Mouse (Mus musculus) MEL (cell line): ENCODE measurements around the gene Pole4. TPM values are rescaled to one million over a fixed set of nuclear protein-coding genes. Genes with fewer than 3 reads are reported as not detected.
A peak's percentile ranks its signal among the peaks of the same experiment; 100 is the strongest.
"Not testable (repeated sequence)": the region's sequence is repeated elsewhere in the genome, so short reads cannot be mapped to it uniquely, and the experiment has no call there.

ENCODE experiments used
- DNase-seq: peaks from one replicate; pipeline ENCODE4 v3.0.0; 2011; ENCODE audit warnings: low read depth, low spot score
- H3K27ac ChIP-seq: 2 replicates; pipeline ENCODE4 v1.5.1; 2012; ENCODE audit warnings: low read depth, mild to moderate bottlenecking, control low read depth, low read length, moderate library complexity; ENCODE audit not compliant: control insufficient read depth
- H3K27me3 ChIP-seq, 2 experiments: fragments of 150-350 bp in 1 of 2; sonication (generic) in 1 of 2; 2 replicates each; pipeline ENCODE4 v1.6.1; 2012; ENCODE audit warnings: low read length in 2 of 2, mild to moderate bottlenecking in 2 of 2, improper control_type of control experiment in 1 of 2, moderate library complexity in 1 of 2; ENCODE audit not compliant: insufficient read depth in 2 of 2, control insufficient read depth in 1 of 2
- H3K36me3 ChIP-seq, 2 experiments: 2 replicates each; pipeline ENCODE4 v1.6.1; 2012 to 2014; ENCODE audit warnings: low read length in 2 of 2, improper control_type of control experiment in 1 of 2, inconsistent platforms in 1 of 2, mild to moderate bottlenecking in 1 of 2; ENCODE audit not compliant: insufficient read depth in 2 of 2, control insufficient read depth in 1 of 2
- H3K4me1 ChIP-seq, 2 experiments: fragments of 150-350 bp in 1 of 2; sonication (generic) in 1 of 2; 2 replicates each; pipeline ENCODE4 v1.6.1; 2012; ENCODE audit warnings: low read length in 2 of 2, improper control_type of control experiment in 1 of 2, mild to moderate bottlenecking in 1 of 2; ENCODE audit not compliant: insufficient read depth in 2 of 2, control insufficient read depth in 1 of 2
- H3K4me3 ChIP-seq, 2 experiments: fragments of 150-350 bp in 1 of 2; sonication (generic) in 1 of 2; 2 replicates each; pipeline ENCODE4 v1.5.1; 2012; ENCODE audit warnings: low read depth in 2 of 2, low read length in 2 of 2, mild to moderate bottlenecking in 2 of 2, moderate library complexity in 2 of 2, control low read depth in 1 of 2, improper control_type of control experiment in 1 of 2; ENCODE audit not compliant: control insufficient read depth in 1 of 2, insufficient read depth in 1 of 2
- H3K79me2 ChIP-seq: 2 replicates; pipeline ENCODE4 v1.6.1; 2012; ENCODE audit warnings: mild to moderate bottlenecking, low read length, moderate library complexity; ENCODE audit not compliant: control insufficient read depth, poor library complexity, insufficient read depth
- H3K9ac ChIP-seq: 2 replicates; pipeline ENCODE4 v1.6.1; 2012; ENCODE audit warnings: low read depth, mild to moderate bottlenecking, control low read depth, low read length, moderate library complexity; ENCODE audit not compliant: control insufficient read depth, poor library complexity, severe bottlenecking
- H3K9me3 ChIP-seq: fragments of 150-350 bp; sonication (generic); replicated peaks from 2 replicates; pipeline ENCODE4 v1.6.1; 2012; ENCODE audit warnings: mild to moderate bottlenecking, low read length, improper control_type of control experiment, moderate library complexity; ENCODE audit not compliant: insufficient read depth
- ELF1 ChIP-seq: IDR thresholded peaks from 2 replicates; pipeline ENCODE4 v1.6.1; 2014; ENCODE audit warnings: low read depth, mild to moderate bottlenecking, inconsistent platforms, low read length, improper control_type of control experiment, moderate library complexity
- EP300 ChIP-seq, 2 experiments: IDR thresholded peaks; 2 replicates each; pipeline ENCODE4 v1.6.1; 2011; ENCODE audit warnings: improper control_type of control experiment in 2 of 2, low read length in 2 of 2, low read depth in 1 of 2, mild to moderate bottlenecking in 1 of 2
- ETS1 ChIP-seq: IDR thresholded peaks from 2 replicates; pipeline ENCODE4 v1.6.1; 2012; ENCODE audit warnings: low read depth, mild to moderate bottlenecking, inconsistent platforms, low read length, improper control_type of control experiment, moderate library complexity
- GATA1 ChIP-seq: IDR thresholded peaks from 2 replicates; pipeline ENCODE4 v1.6.1; 2011; ENCODE audit warnings: low read depth, low read length, improper control_type of control experiment
- HCFC1 ChIP-seq: IDR thresholded peaks from 2 replicates; pipeline ENCODE4 v1.6.1; 2012; ENCODE audit warnings: low read depth, mild to moderate bottlenecking, inconsistent platforms, low read length, improper control_type of control experiment, moderate library complexity
- MAFK ChIP-seq: IDR thresholded peaks from 2 replicates; pipeline ENCODE4 v1.6.1; 2011; ENCODE audit warnings: low read depth, mild to moderate bottlenecking, low read length, improper control_type of control experiment, borderline replicate concordance
- MAZ ChIP-seq: IDR thresholded peaks from 2 replicates; pipeline ENCODE4 v1.6.1; 2012; ENCODE audit warnings: low read depth, mild to moderate bottlenecking, inconsistent platforms, low read length, improper control_type of control experiment
- MEF2A ChIP-seq: IDR thresholded peaks from 2 replicates; pipeline ENCODE4 v1.6.1; 2014; ENCODE audit warnings: low read depth, mild to moderate bottlenecking, inconsistent platforms, low read length, improper control_type of control experiment; ENCODE audit not compliant: poor library complexity, insufficient replicate concordance, severe bottlenecking; ENCODE audit errors: extremely low read depth
- MYB ChIP-seq: IDR thresholded peaks from 2 replicates; pipeline ENCODE4 v1.6.1; 2011; ENCODE audit warnings: mild to moderate bottlenecking, low read depth, low read length, improper control_type of control experiment
- POLR2A ChIP-seq, 2 experiments: IDR thresholded peaks; 2 replicates each; pipeline ENCODE4 v1.6.1; 2011 to 2012; ENCODE audit warnings: low read length in 2 of 2, mild to moderate bottlenecking in 2 of 2, control low read depth in 1 of 2, improper control_type of control experiment in 1 of 2, low read depth in 1 of 2, moderate library complexity in 1 of 2; ENCODE audit not compliant: control insufficient read depth in 1 of 2, insufficient read depth in 1 of 2, poor library complexity in 1 of 2
- RCOR1 ChIP-seq: IDR thresholded peaks from 2 replicates; pipeline ENCODE4 v1.6.1; 2012; ENCODE audit warnings: low read depth, mild to moderate bottlenecking, inconsistent platforms, low read length, improper control_type of control experiment
- SIN3A ChIP-seq: IDR thresholded peaks from 2 replicates; pipeline ENCODE4 v1.6.1; 2012; ENCODE audit warnings: low read length, improper control_type of control experiment, inconsistent platforms
- SMC3 ChIP-seq: IDR thresholded peaks from 2 replicates; pipeline ENCODE4 v1.6.1; 2011; ENCODE audit warnings: low read depth, low read length, improper control_type of control experiment
- TAL1 ChIP-seq: IDR thresholded peaks from 2 replicates; pipeline ENCODE4 v1.6.1; 2012; ENCODE audit warnings: mild to moderate bottlenecking, inconsistent platforms, low read length, moderate library complexity, mixed read lengths
- TBP ChIP-seq: IDR thresholded peaks from 2 replicates; pipeline ENCODE4 v1.8.0; 2011; ENCODE audit warnings: low read depth, low read length, improper control_type of control experiment
- TCF12 ChIP-seq: IDR thresholded peaks from 2 replicates; pipeline ENCODE4 v1.6.1; 2014; ENCODE audit warnings: low read depth, mild to moderate bottlenecking, inconsistent platforms, low read length, improper control_type of control experiment, moderate library complexity
- UBTF ChIP-seq: IDR thresholded peaks from 2 replicates; pipeline ENCODE4 v1.6.1; 2012; ENCODE audit warnings: low read depth, mild to moderate bottlenecking, inconsistent platforms, low read length, improper control_type of control experiment, moderate library complexity, borderline replicate concordance; ENCODE audit not compliant: insufficient read depth
- USF1 ChIP-seq: IDR thresholded peaks from 2 replicates; pipeline ENCODE4 v1.6.1; 2014; ENCODE audit warnings: low read depth, mild to moderate bottlenecking, inconsistent platforms, low read length, improper control_type of control experiment, moderate library complexity
- USF2 ChIP-seq, 2 experiments: IDR thresholded peaks; 2 replicates each; pipeline ENCODE4 v1.6.1; 2011 to 2012; ENCODE audit warnings: improper control_type of control experiment in 2 of 2, low read length in 2 of 2, borderline replicate concordance in 1 of 2, inconsistent platforms in 1 of 2, low read depth in 1 of 2, mild to moderate bottlenecking in 1 of 2; ENCODE audit not compliant: insufficient read depth in 1 of 2
- ZKSCAN1 ChIP-seq: IDR thresholded peaks from 2 replicates; pipeline ENCODE4 v1.6.1; 2012; ENCODE audit warnings: low read depth, mild to moderate bottlenecking, inconsistent platforms, low read length, improper control_type of control experiment, moderate library complexity
- ZNF384 ChIP-seq: IDR thresholded peaks from 2 replicates; pipeline ENCODE4 v1.6.1; 2012; ENCODE audit warnings: low read depth, mild to moderate bottlenecking, inconsistent platforms, low read length, improper control_type of control experiment
- polyA plus RNA-seq, 2 experiments: library from polyadenylated mRNA; stranded (reverse) in 1 of 2; unstranded in 1 of 2; fragments of >175 nt in 1 of 2; fragments of >200 nt in 1 of 2; gene quantifications; 2 replicates each; pipeline versions ENCODE4 v1.2.1 to v1.2.4; 2012; ENCODE audit warnings: low replicate concordance in 2 of 2, low read depth in 1 of 2; ENCODE audit not compliant: insufficient read length in 2 of 2, insufficient read depth in 1 of 2, missing spikeins in 1 of 2
- total RNA-seq: library from RNA; depleted of rRNA; stranded (reverse); fragments of 300-350 nt; gene quantifications from 2 replicates; pipeline ENCODE4 v1.2.3, GENCODE M21; 2012

Pole4 gene
- total and polyA plus RNA-seq, 3 experiments, result 67.2 to 76.7 TPM; not detected in 1

DNA sequence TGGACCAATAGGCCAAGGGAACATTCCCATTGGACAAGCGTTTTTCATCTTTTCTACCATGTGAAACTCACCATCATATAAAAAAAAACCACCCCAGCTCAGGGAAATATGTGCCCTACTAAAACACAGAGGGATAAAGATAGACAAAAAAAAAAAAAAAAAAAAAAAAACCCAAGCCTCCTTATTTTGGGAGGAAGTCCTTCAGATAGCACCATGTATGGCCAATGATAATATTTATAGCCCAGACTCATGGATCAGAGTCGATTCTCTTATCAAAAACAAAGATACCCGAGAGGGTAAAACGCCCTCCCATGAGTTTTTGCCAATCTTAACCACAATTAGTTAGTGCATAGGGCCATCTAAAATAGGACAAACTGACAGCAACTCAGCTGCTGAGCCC is 15.7 kb downstream of the Pole4 start:
- peak; percentile 21 for DNase-seq
- H3K4me3 ChIP-seq, result no peak overlapping the region
- H3K4me1 ChIP-seq, result peaks cover 2 to 12% of the 10 kb centered on the region in 2 experiments; a peak in 3 of 4 replicates
- no peaks in the 10 kb centered on the region for H3K9me3 ChIP-seq
- peaks cover 0 to 10% of the 10 kb centered on the region in 2 experiments; a peak in 2 of 4 replicates for H3K36me3 ChIP-seq
- H3K9ac ChIP-seq, result no peak overlapping the region
- H3K27me3 ChIP-seq, result no peaks in the 10 kb centered on the region
- TF ChIP-seq ZKSCAN1 (no peak), HCFC1 (no peak), POLR2A (IDR thresholded peaks at IDR 0.05; ENCODE audit: control insufficient read depth in 1 of 2, insufficient read depth in 1 of 2, low read depth in 1 of 2, low read length in 2 of 2, poor library complexity in 1 of 2) (no peak), TCF12 (peak; percentile 68), MAFK (no peak), MEF2A (peak; percentile 36; the same call in 1 of the 2 replicates), UBTF (no peak), SIN3A (0 out of 2 replicates have a peak, but pooled peaks have one; percentile 22), MYB (no peak), RCOR1 (peak; percentile 66; the same call in 1 of the 2 replicates), USF1 (no peak), USF2 (IDR thresholded peaks at IDR 0.05; ENCODE audit: borderline replicate concordance in 1 of 2, insufficient read depth in 1 of 2, low read depth in 1 of 2, low read length in 2 of 2) (no peak), ETS1 (peak; percentile 51), EP300 (IDR thresholded peaks at IDR 0.05; ENCODE audit: low read depth in 1 of 2, low read length in 2 of 2) (peak; percentile 72 to 83), SMC3 (no peak), MAZ (no peak), ELF1 (no peak), ZNF384 (peak; percentile 98), TAL1 (no peak), TBP (no peak), GATA1 (peak; percentile 74)
- H3K79me2 ChIP-seq, result no peaks in the 10 kb centered on the region
- no peak overlapping the region for H3K27ac ChIP-seq

DNA sequence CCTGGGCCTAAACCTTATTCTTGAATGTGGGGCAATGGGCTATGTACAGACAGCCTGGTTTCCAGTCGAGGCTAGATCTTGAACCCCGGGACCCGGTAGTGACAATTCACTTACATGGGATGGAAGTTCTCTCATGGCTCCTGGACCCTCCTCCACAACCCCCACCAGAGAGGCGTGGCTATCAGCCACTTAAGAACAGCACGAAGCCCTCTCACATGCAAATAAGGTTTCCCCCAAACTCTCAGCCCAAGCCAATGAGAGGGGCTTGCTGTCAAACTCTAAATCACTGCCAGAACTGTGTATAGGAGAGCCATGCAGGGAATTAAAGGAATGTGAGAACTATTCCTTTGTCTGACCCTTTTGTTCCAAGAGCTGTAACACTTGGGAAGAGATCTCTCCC is 16.6 kb downstream of the Pole4 start:
- peaks cover 2 to 12% of the 10 kb centered on the region in 2 experiments; a peak in 3 of 4 replicates for H3K4me1 ChIP-seq
- H3K36me3 ChIP-seq, H3K79me2 ChIP-seq, DNase-seq, H3K27me3 ChIP-seq, H3K9ac ChIP-seq, H3K27ac ChIP-seq, H3K4me3 ChIP-seq, H3K9me3 ChIP-seq: not testable (repeated sequence)
